Mouse (Mus musculus) spleen, postnatal 14 days (tissue): ENCODE results near the gene Nr1i2.
"Not testable (repeated sequence)": the region's sequence is repeated elsewhere in the genome, so short reads cannot be mapped to it uniquely, and the experiment has no call there.

ENCODE experiments used
- DNase-seq, 2 experiments: peaks; one replicate each; pipeline ENCODE4 v3.0.0; 2021 to 2022; ENCODE audit warnings: low spot score in 2 of 2

The Nr1i2 gene

GRCm38 (mm10) chr16:38294685-38295348, at the start of gene Nr1i2:
TSS of gene Nr1i2 (minus strand) at chr16:38294824.
- no peak for DNase-seq

GRCm38 (mm10) chr16:38341396-38342324, 47.0 kb upstream of the Nr1i2 start, which contains the start of gene Maats1:
TSS of gene Maats1 (minus strand) at chr16:38342143.
- peak in 1 of 2 experiments; percentile 21 for DNase-seq

- not testable (repeated sequence) for DNase-seq
These were observed 43.5 kb upstream of the Nr1i2 start for GRCm38 (mm10) chr16:38338077-38338476.

- DNase-seq, result no peak
These were observed 39.8 kb upstream of the Nr1i2 start for GRCm38 (mm10) chr16:38334431-38334830.

- no peak for DNase-seq
These were observed 34.7 kb upstream of the Nr1i2 start for GRCm38 (mm10) chr16:38329340-38329739.

- no peak for DNase-seq
These were observed 32.3 kb upstream of the Nr1i2 start for GRCm38 (mm10) chr16:38326778-38327397.

- no peak for DNase-seq
These were observed 29.7 kb upstream of the Nr1i2 start for GRCm38 (mm10) chr16:38324311-38324710.

GRCm38 (mm10) chr16:38321452-38321935, 26.9 kb upstream of the Nr1i2 start:
- DNase-seq, result peak in 1 of 2 experiments; percentile 26

- DNase-seq, result no peak
These were observed 24.5 kb upstream of the Nr1i2 start for GRCm38 (mm10) chr16:38319087-38319486.

GRCm38 (mm10) chr16:38318492-38318891, 23.9 kb upstream of the Nr1i2 start:
- DNase-seq, result no peak

GRCm38 (mm10) chr16:38308195-38308594, 13.6 kb upstream of the Nr1i2 start:
- DNase-seq, result no peak

- no peak for DNase-seq
These were observed 13.0 kb upstream of the Nr1i2 start for GRCm38 (mm10) chr16:38307651-38308050.

GRCm38 (mm10) chr16:38307221-38307605, 12.6 kb upstream of the Nr1i2 start:
- DNase-seq, result no peak

- peak in 1 of 2 experiments; percentile 27 for DNase-seq
These were observed 12.1 kb upstream of the Nr1i2 start for GRCm38 (mm10) chr16:38306571-38307220.

- no peak for DNase-seq
These were observed 10.0 kb upstream of the Nr1i2 start for GRCm38 (mm10) chr16:38304460-38305194.

- no peak for DNase-seq
These were observed 7.7 kb upstream of the Nr1i2 start for GRCm38 (mm10) chr16:38302367-38302766.

- DNase-seq, result no peak
These were observed 3.8 kb upstream of the Nr1i2 start for GRCm38 (mm10) chr16:38298410-38298809.

GRCm38 (mm10) chr16:38295349-38295930, 816 bp upstream of the Nr1i2 start:
- no peak for DNase-seq

GRCm38 (mm10) chr16:38290151-38290550, 4.5 kb downstream of the Nr1i2 start:
- DNase-seq, result no peak

GRCm38 (mm10) chr16:38288851-38289250, 5.8 kb downstream of the Nr1i2 start:
- no peak for DNase-seq

GRCm38 (mm10) chr16:38287762-38288161, 6.9 kb downstream of the Nr1i2 start:
- no peak for DNase-seq
